Mouse (Mus musculus) T-helper 2 cell (primary cell): ENCODE measurements around the gene App.

ENCODE experiments used
- in situ Hi-C: fragments of 300-600 bp; cut with MboI, MseI; formaldehyde crosslinking; loops from one replicate; pipeline ENCODE4 v1.15.1; 2025; ENCODE audit warnings: high pct_unique_total_duplicates

The App gene

DNA sequence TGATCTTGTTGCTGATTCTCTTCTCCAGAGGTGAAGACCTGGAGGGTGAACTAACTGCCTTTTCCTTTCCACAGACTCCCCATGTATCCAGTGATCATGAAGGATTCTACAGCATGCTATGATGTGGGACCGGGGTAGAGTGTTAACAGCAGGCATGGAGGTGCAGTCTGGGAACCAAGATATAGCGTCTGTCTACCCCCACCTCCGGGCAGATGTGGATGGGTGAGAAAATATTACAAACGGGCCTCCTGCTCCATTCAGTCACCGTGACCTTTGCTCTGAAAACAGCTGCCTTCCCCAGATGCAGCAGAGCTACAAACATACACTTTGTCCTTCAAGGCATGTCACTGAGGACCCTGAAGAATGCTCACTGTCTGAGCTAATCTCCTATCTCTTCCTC lies 195.0 kb downstream of the App start:
- in situ Hi-C loops, result no loop called here

GRCm38 (mm10) chr16:84974176-84974518 lies 199.4 kb downstream of the App start:
- in situ Hi-C loops, result no loop called here

DNA sequence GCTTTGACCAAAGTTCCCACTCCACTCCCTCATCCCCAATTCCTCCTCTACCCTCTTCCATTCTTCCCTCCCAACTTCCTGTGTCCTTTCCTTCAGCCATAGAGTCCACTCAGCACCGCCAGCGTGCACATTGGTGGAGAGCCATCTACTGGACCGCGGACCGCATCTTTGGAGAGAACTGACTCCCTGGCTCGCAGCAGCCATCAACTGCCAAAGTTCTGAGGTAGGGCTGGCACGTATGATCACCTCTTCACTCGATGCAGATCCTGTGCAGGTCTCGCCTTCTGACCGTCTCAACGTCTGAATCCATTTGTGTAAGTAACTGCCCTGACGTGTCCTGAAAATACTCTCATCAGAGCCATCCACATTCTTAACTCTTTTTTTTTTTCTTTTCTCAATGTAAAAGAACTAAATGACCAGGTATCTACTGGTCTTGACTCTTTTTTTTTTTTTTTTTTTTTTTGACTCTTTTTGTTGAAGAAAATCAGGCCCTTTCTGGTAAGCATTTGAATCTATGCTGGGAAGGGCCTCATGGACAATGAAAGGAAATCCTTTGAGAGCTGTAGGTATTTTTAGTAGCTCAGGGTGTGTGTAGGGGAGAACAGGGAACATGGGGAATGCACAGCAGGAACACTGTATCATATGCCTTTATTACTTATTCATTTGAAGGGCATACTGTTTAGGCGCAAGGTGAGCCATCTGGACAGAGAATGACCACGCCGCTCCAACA lies 200.0 kb downstream of the App start:
- in situ Hi-C loops, result no loop called here

DNA sequence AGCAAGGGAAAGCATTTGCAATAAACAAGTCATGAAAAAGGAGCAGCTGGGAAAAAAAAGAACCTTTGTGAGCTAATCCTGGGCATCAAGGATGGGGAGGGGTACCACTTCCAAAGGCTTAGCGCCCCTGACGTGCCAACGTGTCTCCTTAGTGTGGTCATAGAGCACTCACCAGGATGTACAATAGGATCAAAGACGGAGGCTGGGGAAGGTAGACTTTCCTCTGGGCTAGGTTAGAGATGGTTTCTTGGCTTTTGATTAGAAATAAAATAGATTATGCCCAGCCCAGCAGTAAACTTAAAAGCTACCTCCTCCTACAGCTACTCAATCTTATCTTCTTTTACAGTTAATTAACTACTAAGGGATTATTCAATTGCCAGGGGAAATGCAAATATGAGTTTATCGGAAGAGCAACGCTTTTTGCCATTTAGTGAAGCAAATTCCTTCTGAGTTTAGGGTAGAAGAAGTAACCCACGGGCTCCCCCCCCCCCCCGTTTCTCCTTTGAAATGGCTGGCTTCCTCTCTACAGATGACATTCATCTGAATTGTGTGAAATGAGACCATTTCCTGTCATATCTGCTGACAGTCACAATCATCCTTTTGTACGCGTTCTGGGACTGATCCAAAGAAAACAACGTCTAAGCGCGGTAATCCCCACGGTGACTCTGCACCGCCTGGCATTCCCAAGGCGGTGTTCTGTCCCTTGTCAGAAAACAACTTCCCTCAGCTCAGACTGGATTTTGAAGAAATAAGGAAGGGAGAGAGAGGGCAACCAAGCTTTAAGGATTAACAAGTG lies 201.8 kb downstream of the App start:
- in situ Hi-C loops, result no loop called here

DNA sequence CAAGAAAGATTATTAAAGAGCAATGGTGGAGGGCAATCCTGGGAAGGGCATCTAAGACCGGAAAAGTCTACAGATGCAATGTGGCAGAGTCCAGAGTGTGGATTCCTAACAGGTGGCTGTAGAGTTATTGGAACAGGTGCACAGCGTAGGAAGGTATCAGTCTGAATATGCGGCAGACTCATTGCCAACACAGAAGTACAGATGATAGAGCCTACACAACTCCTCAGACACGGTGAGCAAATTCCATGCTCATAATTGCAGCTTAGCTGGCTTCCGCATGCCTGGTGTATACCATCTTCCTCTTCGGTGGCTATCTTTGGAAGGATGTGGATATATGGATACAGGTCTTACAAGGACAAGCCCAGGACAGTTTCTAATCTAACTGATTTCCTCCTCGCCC lies 204.5 kb downstream of the App start:
- in situ Hi-C loops, result no loop called here

DNA sequence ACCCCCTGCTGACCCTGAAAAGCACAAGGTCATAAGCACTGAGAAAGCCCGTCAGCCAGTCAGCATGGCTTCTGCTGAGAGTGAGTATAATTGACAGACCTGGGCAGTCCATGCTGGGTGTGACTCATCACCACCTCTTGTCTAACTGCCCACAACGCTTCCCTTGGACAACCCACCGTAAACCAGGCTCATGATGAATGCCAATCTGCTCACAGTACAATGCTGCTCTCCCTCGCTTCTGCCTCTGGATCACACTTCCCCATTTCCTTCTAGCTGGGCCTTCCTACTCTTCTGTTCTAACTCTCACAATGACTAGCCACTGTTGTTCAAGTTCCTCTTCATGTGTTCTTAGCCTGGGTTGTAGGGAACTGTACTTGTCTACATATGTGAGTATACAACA lies 206.6 kb downstream of the App start:
- in situ Hi-C loops, result no loop called here

DNA sequence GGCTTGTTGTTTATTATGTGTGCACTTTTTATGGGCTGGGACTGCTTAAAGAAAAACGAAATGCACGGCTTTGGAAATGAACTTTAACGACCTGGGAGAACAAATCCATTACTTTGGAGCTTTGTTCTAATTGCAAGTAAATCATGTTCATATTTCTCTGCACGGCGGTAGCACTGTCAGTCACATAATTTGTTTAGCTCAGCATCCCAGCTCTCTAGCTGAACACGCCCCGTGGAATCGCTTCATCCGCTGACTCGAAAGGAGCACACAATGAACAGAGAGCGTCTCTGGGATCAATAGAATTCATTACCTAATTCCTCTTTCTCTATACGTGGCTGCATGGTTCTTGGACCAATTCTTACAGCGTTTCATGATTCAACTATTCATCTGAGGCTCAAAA lies 207.5 kb downstream of the App start:
- in situ Hi-C loops, result no loop called here

DNA sequence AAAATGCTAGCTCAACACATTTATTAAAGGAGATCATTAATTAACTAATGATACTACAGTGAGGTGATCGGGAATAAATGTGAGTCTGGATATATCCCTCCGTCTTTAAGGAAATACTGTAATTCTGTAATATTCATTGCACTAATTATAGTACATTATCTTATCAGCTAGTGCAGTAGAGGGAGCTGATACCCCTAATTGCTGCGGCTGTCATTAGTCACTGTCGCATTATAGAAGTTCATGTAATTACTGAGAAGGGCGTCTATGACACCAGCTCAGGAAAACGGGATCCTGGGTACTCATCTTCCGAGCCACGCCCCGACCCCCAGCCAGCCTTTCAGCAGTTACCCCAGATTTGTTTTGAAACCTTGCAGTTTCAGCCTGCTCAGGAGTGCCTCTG lies 209.6 kb downstream of the App start:
- in situ Hi-C loops, result no loop called here

GRCm38 (mm10) chr16:84963527-84963926 lies 210.0 kb downstream of the App start:
- in situ Hi-C loops, result no loop called here

GRCm38 (mm10) chr16:84957253-84957652 lies 216.3 kb downstream of the App start:
- in situ Hi-C loops, result loop anchor here (5.0 to 10.0 kb wide), 2 partner anchors 35 to 728 kb away; no protein-coding TSS in a partner anchor

GRCm38 (mm10) chr16:84956690-84957089 lies 216.9 kb downstream of the App start:
- in situ Hi-C loops, result loop anchor here (5.0 to 10.0 kb wide), 2 partner anchors 36 to 728 kb away; no protein-coding TSS in a partner anchor

DNA sequence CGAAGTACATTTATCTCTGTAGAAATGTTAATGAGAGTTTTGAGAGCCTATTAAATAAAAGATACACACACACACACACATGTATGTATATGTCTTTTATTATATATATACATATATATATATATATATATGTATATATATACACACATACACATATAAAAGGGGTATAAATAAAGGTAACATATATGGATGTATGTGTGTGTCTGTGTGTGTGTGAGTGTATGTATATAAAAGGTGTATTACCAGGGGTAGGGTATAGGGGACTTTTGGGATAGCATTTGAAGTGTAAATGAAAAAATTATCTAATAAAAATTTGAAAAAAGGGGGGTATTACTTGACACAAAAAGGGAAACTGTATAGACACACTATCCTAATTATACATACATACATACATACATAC lies 217.7 kb downstream of the App start:
- in situ Hi-C loops, result loop anchor here (5.0 to 10.0 kb wide), 2 partner anchors 36 to 729 kb away; no protein-coding TSS in a partner anchor

GRCm38 (mm10) chr16:84955204-84955839 lies 218.2 kb downstream of the App start:
- in situ Hi-C loops, result loop anchor here (5.0 to 10.0 kb wide), 2 partner anchors 37 to 729 kb away; no protein-coding TSS in a partner anchor

DNA sequence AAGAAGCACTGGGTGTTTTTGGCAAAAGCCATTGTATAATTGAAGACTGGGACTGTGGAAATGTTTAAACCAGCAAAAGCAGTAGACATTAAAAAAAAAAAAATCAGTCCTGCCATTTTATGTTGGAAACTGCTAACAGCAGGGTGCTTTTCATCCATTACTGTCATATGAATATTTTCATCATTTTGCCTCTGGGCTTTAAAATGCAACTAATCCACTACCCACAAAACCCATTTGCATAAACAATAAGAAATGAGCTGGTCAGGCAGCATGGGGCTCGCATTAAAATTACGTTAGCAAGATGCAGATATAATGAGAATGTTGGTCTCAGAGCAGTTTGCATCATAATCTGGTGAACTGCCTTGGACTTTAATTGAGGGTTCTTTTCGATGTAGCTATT lies 242.5 kb downstream of the App start:
- in situ Hi-C loops, result no loop called here

DNA sequence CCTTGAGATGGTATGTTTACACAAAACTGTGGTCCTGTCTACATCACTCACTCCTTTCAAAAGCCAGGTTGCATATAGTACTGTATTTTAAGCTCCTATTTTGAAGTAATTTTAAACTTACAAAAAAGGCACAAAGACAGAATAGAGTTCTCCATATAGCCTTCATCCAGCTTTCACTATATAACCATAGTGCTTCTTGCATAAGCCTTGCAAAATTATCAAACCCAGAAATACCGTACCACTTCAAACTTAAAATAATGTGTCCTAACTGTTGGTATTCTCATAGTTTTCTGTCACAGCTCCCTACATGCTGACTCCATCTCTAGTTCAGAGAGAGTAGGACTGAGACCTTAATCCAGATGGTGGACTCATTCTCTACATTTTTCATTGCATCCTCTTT lies 245.7 kb downstream of the App start:
- in situ Hi-C loops, result no loop called here

- in situ Hi-C loops, result no loop called here
Measured at GRCm38 (mm10) chr16:84919649-84920308, 253.8 kb downstream of the App start.

GRCm38 (mm10) chr16:84919087-84919486 lies 254.5 kb downstream of the App start:
- in situ Hi-C loops, result no loop called here

GRCm38 (mm10) chr16:84916772-84917171 lies 256.8 kb downstream of the App start:
- in situ Hi-C loops, result no loop called here

- in situ Hi-C loops, result no loop called here
Measured at GRCm38 (mm10) chr16:84911477-84912165, 261.9 kb downstream of the App start.

GRCm38 (mm10) chr16:84902995-84903394 lies 270.6 kb downstream of the App start:
- in situ Hi-C loops, result no loop called here
